Mouse (Mus musculus) liver (tissue): ENCODE data around the gene Sdhaf2.

ENCODE experiments used
- DNase-seq: peaks from one replicate; pipeline ENCODE4 v3.0.0-alpha.2; 2020; ENCODE audit warnings: mixed read lengths

Gene Sdhaf2

GRCm38 (mm10) chr19:10497512-10498160, 28.3 kb downstream of the Sdhaf2 start:
- no peak for DNase-seq

GRCm38 (mm10) chr19:10496976-10497375, 29.0 kb downstream of the Sdhaf2 start:
- DNase-seq: no peak

GRCm38 (mm10) chr19:10495670-10496069, 30.3 kb downstream of the Sdhaf2 start:
- DNase-seq: no peak

GRCm38 (mm10) chr19:10486264-10486738, 39.6 kb downstream of the Sdhaf2 start:
- DNase-seq: peak; percentile 45

- DNase-seq: no peak
Measured at GRCm38 (mm10) chr19:10482703-10483102, 43.2 kb downstream of the Sdhaf2 start, which contains the start of gene Ppp1r32. TSS of gene Ppp1r32 (minus strand) at chr19:10482928.

- DNase-seq: no peak
Measured at GRCm38 (mm10) chr19:10479541-10479940, 46.4 kb downstream of the Sdhaf2 start.

GRCm38 (mm10) chr19:10473779-10474178, 52.2 kb downstream of the Sdhaf2 start:
- DNase-seq: no peak

GRCm38 (mm10) chr19:10472958-10473357, 53.0 kb downstream of the Sdhaf2 start:
- DNase-seq: no peak

- DNase-seq: no peak
Measured at GRCm38 (mm10) chr19:10469171-10469658, 56.7 kb downstream of the Sdhaf2 start.

GRCm38 (mm10) chr19:10464427-10464826, 61.5 kb downstream of the Sdhaf2 start:
- DNase-seq: no peak

GRCm38 (mm10) chr19:10461584-10461983, 64.4 kb downstream of the Sdhaf2 start:
- no peak for DNase-seq

GRCm38 (mm10) chr19:10459907-10460306, 66.0 kb downstream of the Sdhaf2 start:
- no peak for DNase-seq

GRCm38 (mm10) chr19:10458096-10458495, 67.8 kb downstream of the Sdhaf2 start:
- no peak for DNase-seq

- peak; percentile 73 for DNase-seq
Measured at GRCm38 (mm10) chr19:10457484-10457800, 68.5 kb downstream of the Sdhaf2 start.

GRCm38 (mm10) chr19:10456752-10457483, 69.0 kb downstream of the Sdhaf2 start, which contains the start of gene Lrrc10b:
TSS of gene Lrrc10b (minus strand) at chr19:10457473.
- peak; percentile 48 for DNase-seq

- DNase-seq: no peak
Measured at GRCm38 (mm10) chr19:10455437-10455806, 70.5 kb downstream of the Sdhaf2 start.

GRCm38 (mm10) chr19:10454718-10455436, 71.1 kb downstream of the Sdhaf2 start:
- DNase-seq: no peak
